Mouse (Mus musculus) myocyte (in vitro differentiated cells): ENCODE results near the gene Gm45717. TPM values are rescaled to one million over a fixed set of nuclear protein-coding genes. Genes with fewer than 3 reads are reported as not detected.

Experiments
- H3K27me3 ChIP-seq: one replicate; pipeline ENCODE4 v1.6.1; 2011; ENCODE audit not compliant: control insufficient read depth, insufficient read depth, insufficient read length
- H3K36me3 ChIP-seq: one replicate; pipeline ENCODE4 v1.6.1; 2011; ENCODE audit not compliant: control insufficient read depth, insufficient read depth
- H3K4me2 ChIP-seq: one replicate; pipeline ENCODE4 v1.6.1; 2011; ENCODE audit warnings: low read depth, control low read depth
- H3K4me3 ChIP-seq: one replicate; pipeline ENCODE4 v1.5.1; 2011; ENCODE audit warnings: mild to moderate bottlenecking, control low read depth, moderate library complexity
- H3K79me2 ChIP-seq: one replicate; pipeline ENCODE4 v1.6.1; 2011; ENCODE audit not compliant: control insufficient read depth, insufficient read depth
- H3ac ChIP-seq: one replicate; pipeline ENCODE4 v1.6.1; 2011; ENCODE audit not compliant: control insufficient read depth, insufficient read length
- CEBPB ChIP-seq: IDR thresholded peaks from 2 replicates; pipeline ENCODE4 v1.6.1; 2011; ENCODE audit warnings: mild to moderate bottlenecking, moderate library complexity; ENCODE audit not compliant: poor library complexity, insufficient read depth, severe bottlenecking
- E2F4 ChIP-seq: IDR thresholded peaks from one replicate; pipeline ENCODE4 v1.6.1; 2011; ENCODE audit warnings: mild to moderate bottlenecking, control low read depth, moderate library complexity; ENCODE audit not compliant: insufficient read depth
- MAX ChIP-seq: IDR thresholded peaks from one replicate; pipeline ENCODE4 v1.6.1; 2011; ENCODE audit warnings: low read depth, mild to moderate bottlenecking, control low read depth
- MYOD1 ChIP-seq, 3 experiments: IDR thresholded peaks; one replicate each; pipeline ENCODE4 v1.6.1; 2011; ENCODE audit warnings: control low read depth in 2 of 3, low read depth in 2 of 3, mild to moderate bottlenecking in 2 of 3, moderate library complexity in 1 of 3; ENCODE audit not compliant: insufficient read length in 2 of 3, control insufficient read depth in 1 of 3
- MYOG ChIP-seq, 3 experiments: IDR thresholded peaks; one replicate each; pipeline ENCODE4 v1.6.1; 2011; ENCODE audit warnings: control low read depth in 2 of 3, low read depth in 2 of 3, mild to moderate bottlenecking in 2 of 3; ENCODE audit not compliant: insufficient read length in 2 of 3, control insufficient read depth in 1 of 3, insufficient read depth in 1 of 3
- POLR2A ChIP-seq: IDR thresholded peaks from one replicate; pipeline ENCODE4 v1.6.1; 2011; ENCODE audit warnings: low read depth, mild to moderate bottlenecking, control low read depth, moderate library complexity; ENCODE audit not compliant: insufficient read length
- POLR2AphosphoS2 ChIP-seq: IDR thresholded peaks from one replicate; pipeline ENCODE4 v1.6.1; 2011; ENCODE audit warnings: low read depth, control low read depth; ENCODE audit not compliant: insufficient read length
- REST ChIP-seq: IDR thresholded peaks from one replicate; pipeline ENCODE4 v1.6.1; 2011; ENCODE audit warnings: mild to moderate bottlenecking, control low read depth, moderate library complexity; ENCODE audit not compliant: insufficient read depth, insufficient read length
- SRF ChIP-seq: IDR thresholded peaks from one replicate; pipeline ENCODE4 v1.6.1; 2011; ENCODE audit warnings: low read depth; ENCODE audit not compliant: control insufficient read depth, insufficient read length
- TCF12 ChIP-seq: IDR thresholded peaks from one replicate; pipeline ENCODE4 v1.6.1; 2011; ENCODE audit warnings: mild to moderate bottlenecking, control low read depth; ENCODE audit not compliant: poor library complexity, insufficient read depth, severe bottlenecking
- TCF3 ChIP-seq: IDR thresholded peaks from one replicate; pipeline ENCODE4 v1.6.1; 2011; ENCODE audit warnings: low read depth, control low read depth; ENCODE audit not compliant: insufficient read length
- USF1 ChIP-seq: IDR thresholded peaks from one replicate; pipeline ENCODE4 v1.6.1; 2011; ENCODE audit warnings: low read depth, mild to moderate bottlenecking, control low read depth, moderate library complexity
- polyA plus RNA-seq: library from polyadenylated mRNA; unstranded; fragments of >200 nt; fragmentation: generic; extraction: Trizol; gene quantifications from one replicate; pipeline ENCODE4 v1.2.1, GENCODE M21; 2012; ENCODE audit warnings: missing spikeins

The Gm45717 gene
- polyA plus RNA-seq, 1 experiment: 0.12 TPM

GRCm38 (mm10) chr7:140938896-140939295 lies 16.8 kb downstream of the Gm45717 start:
- TF ChIP-seq MYOD1 (IDR thresholded peaks at IDR 0.05; ENCODE audit: control insufficient read depth in 1 of 3, insufficient read length in 2 of 3, low read depth in 2 of 3) (no peak), POLR2A (no peak), MAX (no peak), CEBPB (no peak), TCF3 (no peak), MYOG (IDR thresholded peaks at IDR 0.05; ENCODE audit: control insufficient read depth in 1 of 3, insufficient read depth in 1 of 3, insufficient read length in 2 of 3, low read depth in 2 of 3) (no peak), USF1 (no peak), POLR2AphosphoS2 (no peak), SRF (no peak)
- Histone ChIP-seq H3K36me3 (no peaks in the 10 kb centered on the region), H3K4me3 (no peak overlapping the region), H3K4me2 (no peak overlapping the region), H3K79me2 (no peaks in the 10 kb centered on the region), H3ac (no peak overlapping the region), H3K27me3 (peaks cover 16% of the 10 kb centered on the region)

GRCm38 (mm10) chr7:140938436-140938835 lies 17.3 kb downstream of the Gm45717 start:
- Histone ChIP-seq H3K36me3 (no peaks in the 10 kb centered on the region), H3K27me3 (peaks cover 17% of the 10 kb centered on the region), H3K4me2 (no peak overlapping the region), H3K4me3 (no peak overlapping the region), H3K79me2 (no peaks in the 10 kb centered on the region), H3ac (no peak overlapping the region)
- no peak for TF ChIP-seq TCF12
- no peak for TF ChIP-seq REST
- no peak for TF ChIP-seq POLR2A
- no peak for TF ChIP-seq E2F4
- no peak for TF ChIP-seq POLR2AphosphoS2
- TF ChIP-seq USF1: no peak
- no peak for TF ChIP-seq CEBPB
- no peak for TF ChIP-seq SRF
- TF ChIP-seq MAX: no peak
- no peak for TF ChIP-seq MYOD1 (IDR thresholded peaks at IDR 0.05; ENCODE audit: control insufficient read depth in 1 of 3, insufficient read length in 2 of 3, low read depth in 2 of 3)
- no peak for TF ChIP-seq TCF3
- no peak for TF ChIP-seq MYOG (IDR thresholded peaks at IDR 0.05; ENCODE audit: control insufficient read depth in 1 of 3, insufficient read depth in 1 of 3, insufficient read length in 2 of 3, low read depth in 2 of 3)

GRCm38 (mm10) chr7:140927181-140927580 lies 28.6 kb downstream of the Gm45717 start:
- no peaks in the 10 kb centered on the region for H3K79me2 ChIP-seq
- peaks cover 39% of the 10 kb centered on the region for H3K27me3 ChIP-seq
- H3K36me3 ChIP-seq: no peaks in the 10 kb centered on the region
- H3K4me3 ChIP-seq: no peak overlapping the region
- H3ac ChIP-seq: no peak overlapping the region
- no peak overlapping the region for H3K4me2 ChIP-seq
- TF ChIP-seq E2F4: no peak
- no peak for TF ChIP-seq REST

GRCm38 (mm10) chr7:140923070-140923775 lies 32.5 kb downstream of the Gm45717 start:
- peaks cover 48% of the 10 kb centered on the region for H3K27me3 ChIP-seq
- H3K36me3 ChIP-seq: no peaks in the 10 kb centered on the region
- H3K4me2 ChIP-seq: no peak overlapping the region
- H3ac ChIP-seq: no peak overlapping the region
- TF ChIP-seq USF1 (no peak), TCF3 (no peak), POLR2AphosphoS2 (no peak), TCF12 (no peak), REST (no peak)
- no peak overlapping the region for H3K4me3 ChIP-seq
- H3K79me2 ChIP-seq: no peaks in the 10 kb centered on the region

GRCm38 (mm10) chr7:140922398-140923069 lies 33.2 kb downstream of the Gm45717 start:
- no peak overlapping the region for H3K4me3 ChIP-seq
- no peaks in the 10 kb centered on the region for H3K36me3 ChIP-seq
- H3K4me2 ChIP-seq: no peak overlapping the region
- TF ChIP-seq REST (peak; percentile 68), SRF (no peak), POLR2A (no peak)
- peaks cover 48% of the 10 kb centered on the region for H3K27me3 ChIP-seq
- H3K79me2 ChIP-seq: no peaks in the 10 kb centered on the region
- no peak overlapping the region for H3ac ChIP-seq
